Mouse (Mus musculus): ENCODE results near the gene Nacc2. TPM values are rescaled to one million over a fixed set of nuclear protein-coding genes. Genes with fewer than 3 reads are reported as not detected.

Nacc2 gene
- polyA plus RNA-seq (2012; ENCODE audit: low replicate concordance) = 7.1 and 13.9 TPM in 2 replicates

DNA sequence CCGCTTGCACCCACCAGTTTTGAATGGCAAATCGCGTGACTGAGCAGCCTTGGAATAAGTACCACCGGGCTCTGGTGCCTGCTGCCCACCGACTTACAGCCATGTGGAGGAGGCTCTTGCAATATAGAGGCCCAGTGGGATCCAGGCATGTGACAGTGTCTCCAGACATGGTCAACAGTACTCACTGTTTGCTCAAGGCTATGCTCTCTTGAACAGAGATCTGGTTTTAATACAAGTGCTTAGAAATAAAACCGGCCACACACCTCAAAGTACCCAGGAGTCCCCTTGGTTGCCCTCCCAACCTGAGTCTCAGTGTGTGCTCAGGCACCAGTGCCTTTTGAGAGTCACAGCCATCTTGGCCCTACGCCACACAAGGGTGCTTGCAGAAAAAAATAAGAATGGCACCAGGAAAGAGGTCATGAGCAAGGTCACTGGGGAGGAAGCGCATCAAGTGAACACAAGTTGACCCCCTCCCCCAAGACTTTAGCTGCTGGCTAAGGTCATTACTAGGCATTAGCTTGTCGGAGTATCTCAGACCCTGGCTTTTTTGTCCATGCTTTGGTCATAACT is at the start of gene Nacc2:
Nacc2 (minus strand) TSS at position 142 of the 570 bp plus-strand sequence.

GRCm38 (mm10) chr2:26021561-26022257 is 101.3 kb downstream of the Nacc2 start, which contains the start of gene Ubac1:
TSS of gene Ubac1 (minus strand) at chr2:26021747.

Other genes starting within 250 kb of the Nacc2 start
- gene Camsap1, start 139.9 kb downstream of the Nacc2 start, polyA plus RNA-seq (2012; ENCODE audit: low replicate concordance) = 4.2 and 12.4 TPM in 2 replicates
- gene Ubac1, start 101.5 kb downstream of the Nacc2 start, polyA plus RNA-seq (2012; ENCODE audit: low replicate concordance) = 331 and 343 TPM in 2 replicates
- gene Lhx3, start 85.1 kb upstream of the Nacc2 start, polyA plus RNA-seq (2012; ENCODE audit: low replicate concordance) = 0.14 TPM in 1 of 2 replicates, not detected in the other
- 3.5 and 14.7 TPM in 2 replicates for gene Qsox2, start 114.3 kb upstream of the Nacc2 start, polyA plus RNA-seq (2012; ENCODE audit: low replicate concordance)
- not detected in 2 replicates for gene Ccdc187, start 171.3 kb upstream of the Nacc2 start, polyA plus RNA-seq (2012; ENCODE audit: low replicate concordance)
- gene Gpsm1, start 192.3 kb upstream of the Nacc2 start, polyA plus RNA-seq (2012; ENCODE audit: low replicate concordance) = 8.0 and 8.7 TPM in 2 replicates
- 17.7 and 19.6 TPM in 2 replicates for gene Dnlz, start 228.9 kb upstream of the Nacc2 start, polyA plus RNA-seq (2012; ENCODE audit: low replicate concordance)
- gene Card9, start 237.7 kb upstream of the Nacc2 start, polyA plus RNA-seq (2012; ENCODE audit: low replicate concordance) = 1.6 and 4.7 TPM in 2 replicates